Mouse (Mus musculus): ENCODE measurements around the gene Lbx1. TPM values are rescaled to one million over a fixed set of nuclear protein-coding genes. Genes with fewer than 3 reads are reported as not detected.

Gene Lbx1
- polyA plus RNA-seq, 1 experiment from 2014 or later: 11.8 TPM

GRCm38 (mm10) chr19:45242348-45243263, 7.0 kb upstream of the Lbx1 start:
- H3K4me1 ChIP-seq (replicated peaks): peaks cover 49% of the 10 kb centered on the region
- H3K27ac ChIP-seq: no peak overlapping the region
- no peak for ATAC-seq (ENCODE audit: low FRiP score)
- 2% methylated on average over 23 of the region's 23 CpGs for WGBS
- no peaks in the 10 kb centered on the region for H3K9me3 ChIP-seq
- peaks cover 95% of the 10 kb centered on the region for H3K27me3 ChIP-seq
- H3K4me2 ChIP-seq: peak overlapping the region; percentile 31
- H3K36me3 ChIP-seq: no peaks in the 10 kb centered on the region
- H3K9ac ChIP-seq: peak overlapping the region; percentile 40; the same call in 1 of the 2 replicates
- peak overlapping the region; percentile 5 for H3K4me3 ChIP-seq

DNA sequence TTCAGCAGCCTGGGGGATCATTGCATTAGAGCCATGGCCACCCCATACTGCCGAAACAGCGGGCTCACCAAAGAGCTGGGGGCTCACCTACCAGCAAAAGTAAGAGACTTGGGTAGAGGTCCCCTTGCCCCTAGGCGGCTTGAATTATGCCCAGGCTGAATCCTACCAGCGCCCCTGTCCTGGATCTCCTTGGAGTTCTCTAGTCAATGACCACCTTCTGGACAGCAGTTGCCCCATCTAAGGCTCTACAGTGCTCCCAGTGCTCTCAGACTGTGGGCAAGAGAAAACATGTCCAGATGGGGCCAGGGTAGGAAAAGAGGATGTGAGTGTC, 6.4 kb upstream of the Lbx1 start:
- H3K4me1 ChIP-seq (replicated peaks): peaks cover 50% of the 10 kb centered on the region
- H3K4me2 ChIP-seq: peak overlapping the region; percentile 31
- WGBS: 10% methylated on average over 4 of the region's 4 CpGs
- H3K9ac ChIP-seq: no peak overlapping the region
- no peaks in the 10 kb centered on the region for H3K9me3 ChIP-seq
- ATAC-seq (ENCODE audit: low FRiP score): no peak
- no peak overlapping the region for H3K27ac ChIP-seq
- no peak overlapping the region; the same call in 1 of the 2 replicates for H3K4me3 ChIP-seq
- no peaks in the 10 kb centered on the region for H3K36me3 ChIP-seq
- peaks cover 96% of the 10 kb centered on the region for H3K27me3 ChIP-seq

- WGBS: 3% methylated on average over 2 of the region's 2 CpGs
- peaks cover 59% of the 10 kb centered on the region for H3K4me1 ChIP-seq (replicated peaks)
These were observed 4.4 kb upstream of the Lbx1 start for GRCm38 (mm10) chr19:45240026-45240425.

DNA sequence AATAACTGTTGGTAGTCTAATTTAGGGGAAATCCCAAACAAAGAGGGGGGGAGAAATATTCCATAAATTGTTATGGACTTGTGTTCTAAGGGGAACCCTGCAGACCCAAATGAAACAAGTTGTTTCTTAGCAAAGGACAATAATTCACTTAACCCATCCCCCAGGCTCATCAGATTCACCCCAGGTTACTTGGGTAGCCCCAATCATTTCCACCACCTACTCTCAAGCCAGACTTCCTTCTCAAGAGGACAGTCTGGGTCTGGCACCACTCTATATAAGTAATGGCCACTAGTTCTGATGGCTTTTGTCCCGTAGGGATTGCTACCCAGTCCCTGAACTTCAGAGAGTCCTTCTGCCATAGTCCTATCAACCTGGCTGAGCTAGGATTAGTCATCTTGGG, 3.6 kb upstream of the Lbx1 start:
- Histone ChIP-seq H3K9ac (no peak overlapping the region), H3K36me3 (no peaks in the 10 kb centered on the region), H3K4me2 (peak overlapping the region; percentile 64), H3K27me3 (peaks cover 97% of the 10 kb centered on the region), H3K9me3 (no peaks in the 10 kb centered on the region), H3K4me3 (no peak overlapping the region), H3K4me1 (replicated peaks) (peaks cover 59% of the 10 kb centered on the region), H3K27ac (no peak overlapping the region)
- no peak for ATAC-seq (ENCODE audit: low FRiP score)
- 8% methylated on average over 1 of the region's 1 CpGs for WGBS

More at GRCm38 (mm10) chr19:45240026-45240425, 4.4 kb upstream of the Lbx1 start:
- no peak overlapping the region for H3K4me2 ChIP-seq
- ATAC-seq (ENCODE audit: low FRiP score): no peak
- H3K9me3 ChIP-seq: no peaks in the 10 kb centered on the region
- H3K4me3 ChIP-seq: no peak overlapping the region
- no peak overlapping the region for H3K27ac ChIP-seq
- no peaks in the 10 kb centered on the region for H3K36me3 ChIP-seq
- H3K27me3 ChIP-seq: peaks cover 97% of the 10 kb centered on the region
- H3K9ac ChIP-seq: no peak overlapping the region

GRCm38 (mm10) chr19:45237665-45238209, 2.1 kb upstream of the Lbx1 start:
- Histone ChIP-seq H3K4me3 (peak overlapping the region; percentile 57), H3K27me3 (peaks cover 92% of the 10 kb centered on the region), H3K36me3 (no peaks in the 10 kb centered on the region), H3K9ac (peak overlapping the region; percentile 87), H3K9me3 (no peaks in the 10 kb centered on the region), H3K4me2 (peak overlapping the region; percentile 64), H3K27ac (peak overlapping the region; percentile 97), H3K4me1 (replicated peaks) (peaks cover 47% of the 10 kb centered on the region)
- ATAC-seq (ENCODE audit: low FRiP score): no peak
- WGBS: 6% methylated on average over 3 of the region's 3 CpGs

DNA sequence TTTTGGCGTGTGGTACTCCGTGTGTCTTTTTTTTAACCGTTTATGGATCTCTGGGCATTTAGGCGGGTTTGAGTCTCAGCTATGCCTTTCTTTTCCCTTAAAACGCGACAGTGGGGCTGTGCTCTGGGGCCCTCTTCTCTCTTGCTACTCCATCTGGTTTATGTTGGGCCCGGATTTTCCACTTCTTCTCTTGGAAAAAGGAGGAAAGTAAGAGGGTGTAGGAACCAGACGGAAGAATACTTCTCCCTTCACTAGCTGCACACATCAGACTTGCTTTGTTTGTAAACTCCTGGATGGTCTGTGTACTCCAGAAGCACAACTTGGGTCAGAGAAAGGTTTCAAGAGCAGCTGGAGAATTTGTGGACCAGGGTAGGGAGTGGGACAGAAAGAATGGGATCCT, 1.5 kb upstream of the Lbx1 start:
- Histone ChIP-seq H3K4me1 (replicated peaks) (peaks cover 43% of the 10 kb centered on the region), H3K4me3 (peak overlapping the region; percentile 57), H3K27ac (peak overlapping the region; percentile 97), H3K27me3 (peaks cover 90% of the 10 kb centered on the region), H3K36me3 (no peaks in the 10 kb centered on the region), H3K9me3 (no peaks in the 10 kb centered on the region), H3K4me2 (peak overlapping the region; percentile 64), H3K9ac (peak overlapping the region; percentile 87)
- 2% methylated on average over 8 of the region's 8 CpGs for WGBS
- ATAC-seq (ENCODE audit: low FRiP score): no peak

DNA sequence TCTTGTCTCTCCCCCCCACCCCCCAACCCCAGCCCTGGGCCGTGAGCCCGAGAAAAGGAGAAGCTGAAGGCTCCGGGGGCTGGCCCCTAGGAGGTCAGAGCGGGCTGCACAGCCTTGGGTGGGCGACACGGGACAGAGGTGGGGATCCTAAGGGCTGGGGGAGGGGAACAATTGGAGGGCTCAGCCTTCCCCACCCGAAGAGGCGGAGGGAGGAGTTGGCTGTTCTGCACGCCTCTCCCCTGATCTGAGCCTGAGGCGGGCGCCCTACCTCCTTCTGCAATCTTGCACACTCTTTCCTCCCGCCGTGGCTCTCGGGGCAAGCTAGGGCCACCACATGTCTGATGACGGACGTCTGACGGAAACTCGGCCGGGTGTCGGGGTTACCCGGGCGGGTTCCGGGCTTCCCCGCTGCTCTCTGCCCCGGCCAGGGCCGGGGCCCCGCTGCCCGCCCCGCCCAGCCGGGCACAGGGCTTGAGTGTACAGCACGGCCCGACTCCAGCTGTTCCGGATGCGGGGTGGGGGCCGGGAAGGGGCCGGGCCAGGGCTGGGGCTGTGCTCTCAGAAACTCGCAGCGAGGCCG, 841 bp upstream of the Lbx1 start:
- H3K27me3 ChIP-seq: peaks cover 90% of the 10 kb centered on the region
- H3K4me2 ChIP-seq: peak overlapping the region; percentile 64
- ATAC-seq (ENCODE audit: low FRiP score): peak; percentile 66
- H3K9me3 ChIP-seq: no peaks in the 10 kb centered on the region
- no peaks in the 10 kb centered on the region for H3K36me3 ChIP-seq
- peak overlapping the region; percentile 57 for H3K4me3 ChIP-seq
- H3K27ac ChIP-seq: peak overlapping the region; percentile 97
- under 1% methylated on average over 37 of the region's 39 CpGs for WGBS
- peaks cover 43% of the 10 kb centered on the region for H3K4me1 ChIP-seq (replicated peaks)
- peak overlapping the region; percentile 87 for H3K9ac ChIP-seq

GRCm38 (mm10) chr19:45235331-45235741, 276 bp downstream of the Lbx1 start:
- peak overlapping the region; percentile 64 for H3K4me2 ChIP-seq
- H3K27me3 ChIP-seq: peaks cover 85% of the 10 kb centered on the region
- no peaks in the 10 kb centered on the region for H3K9me3 ChIP-seq
- H3K36me3 ChIP-seq: no peaks in the 10 kb centered on the region
- ATAC-seq (ENCODE audit: low FRiP score): no peak
- peak overlapping the region; percentile 57 for H3K4me3 ChIP-seq
- H3K4me1 ChIP-seq (replicated peaks): peaks cover 44% of the 10 kb centered on the region
- peak overlapping the region; percentile 97 for H3K27ac ChIP-seq
- peak overlapping the region; percentile 87 for H3K9ac ChIP-seq
- WGBS: under 1% methylated on average over 36 of the region's 53 CpGs

- WGBS: 1% methylated on average over 42 of the region's 42 CpGs
- Histone ChIP-seq H3K27ac (peak overlapping the region; percentile 97), H3K9me3 (no peaks in the 10 kb centered on the region), H3K4me3 (peak overlapping the region; percentile 57), H3K27me3 (peaks cover 86% of the 10 kb centered on the region), H3K4me2 (peak overlapping the region; percentile 64), H3K9ac (peak overlapping the region; percentile 87), H3K4me1 (replicated peaks) (peaks cover 46% of the 10 kb centered on the region), H3K36me3 (no peaks in the 10 kb centered on the region)
- ATAC-seq (ENCODE audit: low FRiP score): no peak
These were observed 811 bp downstream of the Lbx1 start for GRCm38 (mm10) chr19:45234771-45235231.

- ATAC-seq (ENCODE audit: low FRiP score): no peak
- H3K4me1 ChIP-seq (replicated peaks): peaks cover 51% of the 10 kb centered on the region
- no peaks in the 10 kb centered on the region for H3K9me3 ChIP-seq
- peaks cover 86% of the 10 kb centered on the region for H3K27me3 ChIP-seq
- 1% methylated on average over 22 of the region's 22 CpGs for WGBS
- peak overlapping the region; percentile 87 for H3K9ac ChIP-seq
- peak overlapping the region; percentile 97 for H3K27ac ChIP-seq
- peak overlapping the region; percentile 64 for H3K4me2 ChIP-seq
- no peaks in the 10 kb centered on the region for H3K36me3 ChIP-seq
- peak overlapping the region; percentile 57 for H3K4me3 ChIP-seq
These were observed 1.3 kb downstream of the Lbx1 start for GRCm38 (mm10) chr19:45234191-45234770.

GRCm38 (mm10) chr19:45233496-45234127, 2.0 kb downstream of the Lbx1 start:
- Histone ChIP-seq H3K4me3 (peak overlapping the region; percentile 57), H3K27ac (peak overlapping the region; percentile 97)
- WGBS: under 1% methylated on average over 59 of the region's 60 CpGs

More at GRCm38 (mm10) chr19:45233496-45234127, 2.0 kb downstream of the Lbx1 start:
- Histone ChIP-seq H3K4me1 (replicated peaks) (peaks cover 54% of the 10 kb centered on the region), H3K36me3 (no peaks in the 10 kb centered on the region), H3K27me3 (peaks cover 86% of the 10 kb centered on the region), H3K9me3 (no peaks in the 10 kb centered on the region), H3K4me2 (peak overlapping the region; percentile 64), H3K9ac (peak overlapping the region; percentile 87)
- no peak for ATAC-seq (ENCODE audit: low FRiP score)

Data from hindbrain, embryonic 13.5 days (tissue).